Mouse (Mus musculus) MN1 (cell line): ENCODE measurements around the gene Cyyr1.

Source experiments
- DNase-seq: peaks from one replicate; pipeline ENCODE4 v3.0.0-alpha.2; 2016; ENCODE audit warnings: low spot score

Cyyr1 gene

GRCm38 (mm10) chr16:85455043-85455442 lies 98.2 kb downstream of the Cyyr1 start:
- no peak for DNase-seq

- DNase-seq: no peak
Measured at GRCm38 (mm10) chr16:85446306-85446705, 106.9 kb downstream of the Cyyr1 start.

DNA sequence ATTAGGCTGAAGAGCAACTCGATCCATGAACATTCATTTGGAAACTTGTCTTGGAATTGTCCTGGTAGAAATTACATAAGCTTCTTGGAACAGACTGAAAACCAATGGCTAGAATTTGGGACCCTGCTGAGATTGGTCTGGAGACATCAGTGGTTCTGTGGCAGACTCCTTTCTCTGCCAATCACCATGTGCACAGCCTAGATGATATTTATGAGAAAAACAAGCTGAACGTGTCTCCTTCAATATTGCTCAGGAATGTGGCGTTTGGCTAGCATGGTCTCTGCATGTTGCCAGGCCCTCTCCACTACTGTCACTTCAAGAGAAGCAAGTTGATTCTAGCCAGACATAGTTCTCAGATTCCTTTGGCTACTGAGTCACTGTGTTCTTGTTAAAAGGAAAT lies 107.4 kb downstream of the Cyyr1 start:
- no peak for DNase-seq

GRCm38 (mm10) chr16:85435427-85435826 lies 117.8 kb downstream of the Cyyr1 start:
- no peak for DNase-seq

- no peak for DNase-seq
Measured at GRCm38 (mm10) chr16:85429173-85429572, 124.0 kb downstream of the Cyyr1 start.

DNA sequence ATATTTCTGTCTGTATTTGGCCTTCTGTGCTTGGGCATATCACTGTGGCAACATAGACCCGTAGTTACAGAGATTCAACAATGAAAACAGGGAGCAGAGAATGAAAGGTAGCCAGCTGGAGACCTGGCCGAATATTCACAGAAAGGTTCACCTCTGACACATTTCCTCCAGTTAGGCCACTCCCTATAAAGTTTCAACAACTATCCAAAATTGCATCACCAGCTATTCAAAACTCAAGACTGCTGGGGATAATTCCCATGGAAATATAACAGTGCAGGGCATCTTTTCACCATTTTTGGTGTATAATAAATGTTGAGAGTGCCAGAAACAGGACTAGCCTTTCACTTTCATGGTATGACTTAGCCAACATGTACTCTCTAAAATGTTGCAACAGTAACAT lies 130.3 kb downstream of the Cyyr1 start:
- no peak for DNase-seq

DNA sequence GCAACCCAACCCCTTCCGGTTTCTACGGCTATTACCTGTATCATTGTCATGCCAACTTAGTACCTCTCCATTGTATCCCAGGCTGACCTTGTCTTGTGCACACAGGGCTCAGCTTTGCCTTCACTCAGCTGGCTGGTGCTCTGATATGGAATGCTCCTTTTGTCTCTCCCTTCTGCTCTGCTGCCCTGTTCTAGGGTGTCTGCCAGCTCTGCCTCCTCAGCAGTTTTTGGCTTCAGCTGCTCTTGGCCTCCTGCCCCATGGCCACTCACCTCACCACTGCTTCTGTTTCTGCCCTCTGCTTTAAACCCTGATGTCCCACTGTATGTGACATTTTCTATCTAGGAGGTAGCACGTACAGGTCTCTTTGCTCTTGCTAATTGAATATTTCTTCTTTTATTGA lies 137.8 kb downstream of the Cyyr1 start:
- DNase-seq: no peak

DNA sequence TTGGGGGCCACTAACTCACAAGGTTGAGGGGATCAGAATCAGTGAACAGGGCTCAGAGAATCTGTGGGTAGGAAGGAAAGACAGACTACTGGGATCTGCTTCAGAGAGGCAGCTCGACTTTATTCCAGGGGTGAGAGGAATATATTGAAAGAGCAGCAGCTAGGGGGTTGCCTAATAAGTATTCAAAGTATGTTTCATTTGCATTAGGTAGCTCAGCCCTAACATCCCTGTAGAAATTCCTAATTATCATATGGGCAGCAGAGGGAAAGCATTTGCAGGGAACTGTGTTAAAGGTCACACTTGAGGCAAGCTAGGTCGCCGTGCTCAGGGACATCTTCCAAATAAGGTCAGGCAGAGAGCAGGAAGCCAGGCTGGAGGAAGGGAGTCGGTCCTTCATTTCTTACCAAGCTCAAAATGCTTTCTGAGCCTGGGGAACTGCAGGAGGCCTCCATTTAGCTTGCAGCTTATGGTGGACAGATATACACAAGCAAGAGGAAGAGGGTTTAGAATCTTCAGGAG lies 159.7 kb downstream of the Cyyr1 start:
- DNase-seq: peak; percentile 7

GRCm38 (mm10) chr16:85386801-85387200 lies 166.4 kb downstream of the Cyyr1 start:
- DNase-seq: peak; percentile 10
